Mouse (Mus musculus) left cerebral cortex, adult 18-20 months (tissue): ENCODE measurements around the gene Lbx2. TPM values are rescaled to one million over a fixed set of nuclear protein-coding genes. Genes with fewer than 3 reads are reported as not detected.

Experiments
- DNase-seq, 2 experiments: peaks; one replicate each; pipeline ENCODE4 v3.0.0; 2021 to 2022; ENCODE audit warnings: low spot score in 2 of 2, mixed read lengths in 1 of 2
- total RNA-seq, 2 experiments: library from RNA; stranded (reverse); gene quantifications; 2 replicates each; pipeline ENCODE4 v1.2.3; 2021

Gene Lbx2
- total RNA-seq, 2 experiments from 2014 or later: not detected

DNA sequence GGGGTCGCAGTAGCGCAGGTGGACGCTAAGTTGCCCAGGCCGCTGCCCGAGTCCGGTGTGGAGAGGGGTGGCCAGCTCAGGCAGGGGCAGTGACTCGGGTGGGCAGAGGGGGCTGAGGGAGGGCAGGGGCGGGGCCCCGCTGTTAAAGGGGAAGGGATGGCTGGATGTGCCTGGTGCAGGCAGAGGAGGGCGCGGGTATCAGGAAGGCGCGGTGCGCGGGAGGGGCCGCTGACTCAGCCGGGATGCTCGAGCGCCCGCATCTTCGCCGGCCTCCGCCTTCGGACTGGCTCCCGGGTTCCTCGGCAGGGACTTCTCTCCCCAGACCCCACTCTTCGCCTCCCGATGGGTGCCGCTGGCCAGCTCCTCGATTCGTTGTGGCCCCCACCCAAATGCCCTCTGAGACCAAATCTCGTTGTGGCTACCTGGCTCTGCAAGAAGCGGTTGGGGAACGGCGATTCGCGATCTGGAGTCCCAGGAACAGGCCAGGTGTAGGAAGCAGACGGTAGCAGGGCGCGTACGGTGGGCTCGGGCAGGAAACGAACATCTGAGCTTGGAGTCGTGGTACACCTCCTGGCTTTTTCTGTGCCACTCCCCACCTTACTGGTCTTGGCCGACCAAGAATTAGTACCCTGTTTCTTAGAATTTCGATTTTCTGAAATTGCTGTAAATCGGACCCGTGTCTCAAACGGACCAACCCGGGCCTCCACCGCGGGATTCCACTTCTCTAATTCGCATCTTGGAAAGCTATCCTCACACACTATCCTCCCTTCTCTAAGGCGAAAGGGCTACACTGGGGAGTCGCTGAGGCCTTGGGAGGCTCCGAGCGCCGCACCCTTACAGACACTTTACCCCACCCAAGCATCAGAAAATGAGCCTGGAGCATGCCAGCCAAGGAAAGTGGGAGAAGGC is 15.6 kb upstream of the Lbx2 start:
- DNase-seq: no peak

DNA sequence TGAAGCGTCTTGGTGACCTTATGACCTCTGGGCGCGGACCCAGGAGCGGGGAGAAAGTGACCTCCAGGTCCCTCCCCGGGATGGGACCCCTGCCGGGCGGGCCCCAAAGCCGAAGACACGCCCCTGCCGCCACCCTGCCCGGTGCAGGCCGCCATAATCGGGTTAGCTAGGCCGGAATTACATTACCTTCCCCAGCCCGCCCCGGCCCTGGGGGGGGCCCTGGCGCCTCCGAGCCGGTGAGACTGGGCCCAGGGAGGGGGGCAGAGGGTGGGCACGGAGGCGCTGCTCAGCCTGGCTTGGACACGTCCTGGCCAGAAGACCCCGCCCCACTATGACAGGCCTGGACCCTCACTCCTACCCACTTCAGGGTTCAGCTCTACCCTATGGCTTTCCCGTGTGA is 14.9 kb upstream of the Lbx2 start:
- DNase-seq: no peak

DNA sequence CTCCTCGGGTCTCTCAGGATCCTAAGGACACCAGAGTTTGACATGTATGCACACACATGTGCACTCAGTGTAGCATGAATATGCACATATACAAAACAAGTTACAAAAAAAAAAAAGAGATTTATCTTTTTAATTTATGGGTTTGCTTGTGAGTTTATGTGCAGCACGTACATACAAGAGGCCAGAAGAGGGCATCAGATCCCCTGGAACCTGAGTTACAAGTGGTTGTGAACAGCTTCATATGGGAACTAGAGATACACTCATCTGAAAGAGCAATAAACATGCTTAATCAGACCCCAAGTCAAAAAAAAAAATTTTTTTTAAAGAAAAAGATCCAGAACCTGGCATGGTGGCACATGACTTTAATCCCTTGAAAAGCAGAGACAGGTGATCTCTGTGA is 11.2 kb upstream of the Lbx2 start:
- no peak for DNase-seq

DNA sequence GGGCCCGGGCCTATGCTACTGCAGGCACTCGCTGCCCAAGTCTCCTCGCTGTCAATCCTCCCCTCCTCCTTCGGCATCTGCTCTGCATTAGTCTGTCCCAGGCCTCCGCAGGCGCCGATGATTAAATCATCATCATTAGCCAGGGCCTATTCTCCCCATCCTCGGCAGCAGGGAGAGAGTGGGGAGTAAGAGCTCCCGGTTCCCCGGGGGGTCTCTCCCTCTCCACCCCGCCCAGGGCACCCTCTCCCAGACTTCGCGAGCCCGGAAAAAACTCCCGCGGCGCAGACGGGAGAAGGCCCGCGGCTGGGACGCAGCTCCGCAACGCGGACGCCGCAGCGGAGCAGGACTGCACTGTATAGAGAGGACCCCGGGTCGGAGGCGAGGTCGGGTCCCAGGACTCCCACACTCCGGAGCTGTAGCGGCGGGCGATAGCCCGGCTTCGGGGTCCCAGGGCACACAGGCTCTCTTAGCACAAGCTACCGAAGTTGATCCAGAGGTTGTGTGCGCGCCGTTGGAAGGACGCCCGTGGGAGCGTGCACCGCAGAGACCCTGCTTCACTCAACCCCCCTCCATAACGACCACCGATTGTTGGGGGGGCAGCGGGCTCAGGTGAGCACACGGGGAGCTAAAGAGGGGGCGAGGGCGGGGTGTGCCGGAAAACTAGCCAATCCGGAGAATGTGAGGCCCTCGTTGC is 8.4 kb upstream of the Lbx2 start, which contains the start of gene Pcgf1:
Gene Pcgf1, plus strand, starts transcription at position 240 of the 694 bp plus-strand sequence.
- DNase-seq: peak; percentile 23 to 42

DNA sequence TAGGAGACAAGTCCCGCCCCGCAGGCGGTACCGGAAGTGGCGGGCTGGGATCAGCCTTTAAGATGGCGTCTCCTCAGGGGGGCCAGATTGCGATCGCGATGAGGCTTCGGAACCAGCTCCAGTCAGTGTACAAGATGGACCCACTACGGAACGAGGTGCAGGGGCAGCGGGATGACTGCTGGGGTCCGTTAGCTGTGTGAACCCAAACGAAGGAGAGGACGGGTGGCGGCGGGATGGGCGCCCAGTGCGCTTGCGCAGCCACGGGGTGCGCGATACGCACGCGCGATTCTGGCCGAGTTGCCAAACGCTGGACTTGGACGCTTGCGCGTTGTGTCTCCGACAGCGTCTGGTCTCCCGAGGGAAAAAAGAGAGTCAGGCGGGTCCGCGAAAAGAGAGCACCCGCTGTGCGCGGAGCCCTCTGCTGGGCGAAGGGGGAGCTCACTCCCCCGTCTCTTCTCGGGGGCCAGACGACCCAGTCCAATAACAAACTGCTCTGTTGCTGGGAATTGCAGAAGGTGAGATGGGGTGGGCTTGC is 7.8 kb upstream of the Lbx2 start:
- peak; percentile 100 for DNase-seq

DNA sequence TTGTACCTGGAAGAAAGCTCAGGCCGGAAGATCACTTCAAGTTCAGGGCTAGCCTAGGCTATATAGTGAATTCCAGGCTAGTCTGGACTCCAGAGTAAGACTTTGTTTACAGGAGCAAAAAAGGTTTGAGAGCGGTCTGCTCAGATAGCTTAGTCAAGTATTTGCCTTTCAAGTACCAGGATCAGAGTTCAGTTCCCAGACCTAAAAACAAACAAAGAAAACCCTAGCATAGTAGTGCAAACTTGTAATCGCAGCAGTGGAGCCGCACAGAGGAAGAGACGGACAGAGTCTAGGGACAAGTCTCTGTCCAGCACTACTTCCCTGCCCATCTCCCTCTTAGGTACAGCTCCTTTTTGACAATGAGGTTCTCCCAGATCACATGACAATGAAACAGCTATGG is 6.0 kb upstream of the Lbx2 start:
- no peak for DNase-seq

DNA sequence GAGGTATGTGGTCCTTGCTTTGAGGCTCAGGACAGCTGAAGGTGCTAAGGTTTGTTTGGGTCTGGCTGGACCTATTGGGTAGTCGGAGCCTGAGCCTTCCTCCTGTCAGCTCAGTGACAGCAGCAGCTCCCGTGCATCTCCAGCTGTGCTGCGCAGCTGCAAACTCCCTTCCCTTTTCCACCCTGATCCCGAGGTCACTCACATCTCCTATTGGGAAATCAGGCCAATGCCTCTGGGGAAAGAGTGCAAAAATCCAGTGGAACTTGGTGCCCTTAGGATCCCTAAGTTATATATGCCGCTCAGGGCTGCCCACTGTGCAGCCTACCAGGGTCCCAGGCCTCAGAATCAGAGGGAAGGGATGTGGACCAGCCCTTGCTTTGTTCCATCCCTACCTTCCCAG is 2.7 kb upstream of the Lbx2 start:
- DNase-seq: no peak

DNA sequence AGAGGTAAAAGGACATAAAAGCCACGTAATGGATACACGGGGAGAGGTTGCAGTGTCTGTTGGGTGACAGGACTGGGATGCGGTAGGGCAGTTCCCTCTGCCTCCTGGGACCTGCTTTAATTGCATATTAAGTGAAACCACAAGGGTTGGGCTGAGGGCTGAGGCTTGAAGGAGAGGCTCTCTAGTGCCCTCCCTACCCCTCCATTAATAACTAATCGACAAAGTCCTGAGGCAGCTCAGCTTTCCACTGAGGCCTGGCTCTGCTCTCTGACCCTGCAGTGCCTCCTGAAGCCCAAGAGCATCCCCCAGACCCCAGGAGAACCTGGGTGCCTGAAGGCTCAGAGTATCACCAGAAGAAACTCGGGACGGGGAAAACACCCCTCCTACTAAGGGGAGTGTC is 1.7 kb upstream of the Lbx2 start:
- no peak for DNase-seq

DNA sequence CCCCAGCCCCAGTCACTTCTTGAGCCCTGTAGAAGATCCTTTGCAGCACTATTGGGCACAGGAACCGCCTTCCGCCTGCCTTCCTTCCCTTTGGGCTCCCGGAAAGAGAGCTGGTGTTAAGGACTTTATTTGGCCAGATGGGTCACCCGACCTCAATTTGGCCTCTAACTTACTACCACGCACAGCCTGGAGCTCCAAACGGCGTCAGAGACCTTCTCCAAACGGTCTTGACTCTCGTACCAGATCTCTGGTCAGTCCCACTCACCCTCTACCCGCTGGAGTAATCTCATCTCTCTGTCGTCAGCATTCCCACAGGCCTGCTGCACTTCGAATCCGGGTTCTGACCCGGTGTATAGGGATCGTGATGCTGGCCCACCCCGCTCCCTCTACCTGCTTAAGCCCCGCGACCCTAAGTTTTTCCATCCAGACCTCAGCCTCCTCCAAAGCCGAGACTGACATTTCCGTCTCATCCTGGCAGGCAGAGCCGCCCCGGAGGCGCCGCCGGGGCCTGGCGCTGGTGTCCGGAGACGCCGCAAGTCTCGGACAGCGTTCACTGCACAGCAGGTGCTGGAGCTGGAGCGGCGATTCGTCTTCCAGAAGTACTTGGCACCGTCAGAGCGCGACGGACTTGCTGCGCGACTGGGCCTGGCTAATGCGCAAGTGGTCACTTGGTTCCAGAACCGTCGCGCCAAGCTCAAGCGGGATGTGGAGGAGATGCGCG is 1.2 kb downstream of the Lbx2 start:
- DNase-seq: no peak

DNA sequence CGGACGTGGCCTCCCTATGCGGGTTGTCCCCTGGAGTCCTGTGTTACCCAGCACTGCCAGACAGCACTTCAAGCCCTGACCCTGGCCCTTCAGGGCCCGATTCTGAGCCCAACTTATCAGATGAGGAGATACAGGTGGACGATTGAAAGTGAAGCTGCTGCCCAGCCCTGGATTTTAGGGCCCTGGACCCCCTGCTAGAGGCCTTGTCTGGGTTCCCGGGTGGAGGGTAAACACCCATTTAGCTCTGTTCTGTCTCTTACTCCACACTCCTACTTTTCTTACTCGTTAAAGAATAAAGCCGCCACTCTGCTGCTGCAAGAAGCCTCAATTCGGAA is 1.7 kb downstream of the Lbx2 start:
- no peak for DNase-seq

DNA sequence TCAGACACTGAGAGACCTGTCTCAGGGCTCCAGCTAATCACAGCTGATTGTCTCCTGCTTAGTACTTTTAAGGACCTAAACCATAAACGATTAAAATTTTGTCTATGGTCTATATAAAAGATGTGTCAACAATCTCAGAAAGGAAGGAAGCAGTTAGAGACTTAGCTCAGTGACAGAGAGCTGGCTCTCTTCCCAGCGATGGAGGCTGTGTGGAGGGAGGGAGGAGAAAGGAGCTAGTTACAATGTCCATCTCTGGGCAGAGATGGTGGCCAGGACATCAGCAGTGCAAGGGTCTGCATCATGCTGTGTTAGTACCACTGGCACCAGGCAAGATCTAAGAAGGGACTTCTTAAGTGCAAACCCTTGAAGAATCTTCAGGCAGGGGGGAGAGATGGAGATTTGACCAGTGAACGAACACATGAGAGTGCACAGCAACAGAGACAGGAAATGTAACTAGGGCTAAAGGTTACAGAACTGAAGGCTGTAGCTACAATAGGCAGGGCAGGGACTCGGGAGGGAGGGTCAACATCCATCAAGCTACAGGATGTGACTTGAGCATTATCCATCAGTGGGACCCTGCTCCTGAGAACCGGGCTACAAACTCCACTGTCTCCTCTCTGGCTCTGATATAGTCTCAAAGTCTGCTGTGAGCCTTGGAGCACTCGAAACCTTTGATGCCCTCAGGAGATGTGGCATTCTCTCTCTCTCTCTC is 6.4 kb downstream of the Lbx2 start:
- DNase-seq: no peak

DNA sequence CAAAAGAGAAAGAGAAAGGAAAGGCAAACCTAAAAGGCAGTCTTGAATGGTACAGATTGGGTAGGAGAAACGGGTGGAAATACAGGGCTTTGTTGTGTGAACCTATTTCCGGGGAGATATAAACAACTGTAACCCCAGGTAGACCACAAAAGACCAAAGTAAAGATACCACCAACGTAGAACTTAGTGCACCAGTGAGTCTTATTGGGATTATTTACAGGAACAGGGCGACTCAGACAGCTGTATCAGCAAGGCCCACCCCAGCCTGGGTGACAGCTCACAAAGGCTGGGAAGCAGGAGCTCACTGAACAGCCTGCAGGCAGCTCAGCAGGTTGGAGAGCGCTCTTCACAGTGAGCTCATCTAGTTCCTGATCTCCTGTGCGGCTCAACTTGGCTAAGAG is 9.8 kb downstream of the Lbx2 start:
- DNase-seq: no peak

DNA sequence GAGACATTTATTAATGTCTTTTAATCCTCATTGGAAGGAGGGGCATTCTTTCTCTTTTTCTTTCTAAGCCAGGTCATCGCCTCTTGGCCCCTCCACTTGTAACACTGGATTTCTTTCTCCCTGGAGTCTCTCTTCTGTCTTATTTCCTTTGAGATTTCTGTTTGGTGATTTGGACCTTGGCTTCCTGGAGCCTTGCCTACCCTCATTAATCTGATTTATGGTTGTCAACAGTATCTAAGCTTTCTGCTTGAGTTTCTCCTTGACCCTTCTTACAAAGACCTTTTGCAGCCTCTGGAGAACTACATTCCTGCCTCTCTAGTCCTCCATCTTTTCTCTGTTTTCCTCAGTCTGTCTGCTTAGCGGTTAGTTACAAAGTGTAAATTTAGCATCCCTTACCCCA is 12.2 kb downstream of the Lbx2 start:
- no peak for DNase-seq

DNA sequence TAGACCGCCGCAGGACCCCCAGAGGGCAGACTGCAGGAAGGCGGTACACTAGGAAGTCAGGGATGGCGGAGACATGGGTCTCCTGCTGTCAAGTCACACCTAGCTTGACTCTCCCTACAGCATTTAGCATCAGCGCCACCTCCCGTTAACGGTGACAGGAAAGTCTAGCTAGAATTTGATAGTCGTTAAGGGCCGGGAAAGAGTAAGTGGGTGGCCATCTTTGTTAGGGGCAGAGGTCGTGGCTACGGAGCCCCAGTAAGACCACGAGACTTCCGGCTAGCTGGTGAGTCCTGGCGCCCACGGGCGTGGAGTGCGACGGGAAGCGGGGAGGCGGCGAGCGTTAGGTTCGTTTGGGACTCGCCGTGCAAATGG is 15.1 kb downstream of the Lbx2 start, which contains the start of the genes Ccdc142 and Gm42688:
Gene Ccdc142, plus strand, starts transcription at position 286 of the 372 bp plus-strand sequence.
Gene Gm42688, plus strand, starts transcription at position 302 of the 372 bp plus-strand sequence.
- peak; percentile 85 to 88 for DNase-seq

DNA sequence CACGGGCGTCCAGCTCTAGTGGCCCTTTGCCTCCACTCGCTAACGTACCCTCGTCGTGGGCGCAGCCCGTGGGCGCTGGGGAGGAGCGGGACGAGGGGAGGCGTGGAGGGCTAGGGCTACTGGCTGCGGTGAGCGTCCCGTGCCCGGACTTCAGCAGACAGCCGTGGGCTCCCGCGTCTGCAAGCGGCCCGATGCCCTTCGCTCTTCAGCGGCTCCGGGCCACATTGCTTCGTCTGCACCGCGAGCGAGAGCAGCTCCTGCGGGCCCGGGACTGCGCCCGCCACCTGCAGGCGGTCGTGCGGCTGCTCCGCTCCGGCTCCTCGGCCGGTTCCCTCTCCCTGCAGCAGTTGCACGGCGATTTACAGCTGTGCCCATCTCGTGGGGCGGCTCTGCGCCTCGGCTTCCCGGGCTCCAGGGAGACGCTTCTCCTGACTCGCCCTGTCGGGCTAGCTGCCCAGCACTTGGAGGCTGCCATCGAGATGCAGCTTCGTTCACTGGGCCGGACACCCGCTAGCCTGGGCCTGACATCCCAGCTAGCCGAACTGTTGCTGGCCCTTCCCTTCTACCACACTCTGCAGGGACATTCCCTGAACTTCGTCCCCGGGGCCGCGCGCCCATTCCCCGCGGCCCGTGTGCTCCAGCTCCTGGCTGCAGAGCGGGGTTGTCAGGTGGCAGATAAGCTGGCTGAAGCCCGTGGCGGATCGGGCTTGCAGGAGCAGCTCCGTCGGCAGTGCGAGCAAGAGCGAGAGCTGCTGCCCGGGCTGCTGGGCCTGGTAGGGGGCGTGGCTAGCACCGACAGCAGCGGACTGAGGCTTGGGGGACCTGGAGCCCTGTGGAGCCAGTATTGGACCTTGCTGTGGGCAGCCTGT is 15.8 kb downstream of the Lbx2 start:
- DNase-seq: peak in 1 of 2 experiments; percentile 56

DNA sequence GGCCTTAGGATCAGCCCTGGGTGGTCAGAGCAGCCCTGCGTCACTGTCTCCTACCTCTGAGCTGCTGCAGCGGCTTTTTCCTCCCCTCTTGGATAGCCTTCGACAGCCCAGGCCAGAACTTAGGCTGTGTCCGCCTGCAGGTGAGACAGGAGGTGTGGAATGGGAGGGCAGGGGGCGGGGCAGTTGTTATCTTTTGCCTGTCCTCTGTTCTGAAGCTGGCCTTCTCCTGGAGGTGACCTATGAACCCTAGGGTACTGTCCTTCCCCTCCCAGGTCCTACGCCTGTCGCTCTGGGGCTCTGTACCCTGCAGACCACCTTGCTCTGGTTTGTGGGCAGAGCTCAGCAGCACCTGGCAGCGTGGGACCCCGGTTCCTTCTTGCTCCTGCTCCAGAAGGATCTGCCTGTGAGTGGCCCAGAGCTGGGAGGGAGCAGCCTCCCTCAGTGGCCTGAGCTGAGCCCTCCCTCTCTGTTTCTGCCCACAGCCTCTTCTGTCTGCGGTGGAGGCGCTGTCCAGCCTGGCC is 17.0 kb downstream of the Lbx2 start:
- no peak for DNase-seq

DNA sequence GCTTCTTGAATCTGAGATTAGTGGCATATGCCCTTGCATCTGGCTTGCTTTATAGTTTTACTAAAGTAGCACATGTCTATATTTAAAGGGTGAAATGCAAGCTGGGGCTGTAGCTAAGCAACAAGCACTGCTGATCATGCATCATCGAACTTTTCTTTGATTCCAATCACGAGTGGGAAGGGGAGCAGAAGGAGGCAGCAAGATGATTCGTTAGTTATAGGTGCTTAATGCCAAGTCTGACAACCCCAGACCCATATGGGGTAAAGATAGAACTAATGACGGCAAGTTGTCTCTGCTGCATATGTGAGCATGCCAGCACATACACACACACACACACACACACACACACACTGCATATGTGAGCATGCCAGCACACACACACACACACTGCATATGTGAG is 18.0 kb downstream of the Lbx2 start:
- no peak for DNase-seq

DNA sequence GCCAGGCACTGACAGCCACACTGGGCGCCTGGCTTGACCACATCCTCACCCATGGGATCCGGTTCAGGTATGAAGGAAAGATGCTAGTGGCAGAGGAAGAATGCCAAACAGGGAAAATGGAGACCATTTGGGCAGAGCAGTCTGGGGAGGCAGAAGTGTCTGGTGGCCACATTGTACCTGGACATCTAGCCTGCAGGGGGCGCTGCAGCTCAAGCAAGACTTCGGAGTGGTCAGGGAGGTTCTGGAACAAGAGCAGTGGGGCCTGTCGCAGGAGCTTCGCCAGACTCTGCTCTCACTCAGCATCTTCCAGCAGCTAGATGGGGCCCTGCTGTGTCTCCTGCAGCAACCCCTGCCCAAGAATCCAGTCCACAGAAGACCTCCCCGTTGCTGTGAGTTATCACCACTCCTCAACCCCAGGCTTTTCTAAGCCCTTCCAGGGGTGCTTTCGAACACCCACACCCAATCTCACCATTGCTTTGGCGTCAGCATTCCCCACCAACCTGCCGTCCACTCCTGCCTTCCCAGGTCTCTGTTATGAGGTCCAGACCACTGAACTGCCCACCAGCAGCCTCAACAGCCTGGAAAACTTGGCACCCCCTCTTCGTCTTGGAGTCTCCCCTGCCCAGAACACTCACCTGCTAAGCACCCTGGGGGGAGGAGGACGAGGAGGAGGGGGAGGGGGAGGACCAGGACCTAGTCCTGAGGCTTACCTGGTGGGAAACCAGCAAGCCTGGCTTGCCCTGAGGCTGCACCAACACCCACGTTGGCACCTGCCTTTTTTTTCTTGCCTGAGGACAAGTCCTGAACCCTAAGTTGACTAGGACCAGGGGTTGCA is 21.6 kb downstream of the Lbx2 start:
- peak; percentile 72 to 77 for DNase-seq
